Mouse (Mus musculus) embryonic fibroblast, embryonic 13.5 days (primary cell): ENCODE results near the gene Tmem220.
A peak's percentile ranks its signal among the peaks of the same experiment; 100 is the strongest.

Experiments
- CTCF ChIP-seq: IDR thresholded peaks from 2 replicates; pipeline ENCODE4 v1.5.1; 2011; ENCODE audit warnings: mild to moderate bottlenecking, control low read depth, low read length, moderate library complexity, borderline replicate concordance; ENCODE audit not compliant: insufficient read depth
- POLR2A ChIP-seq: IDR thresholded peaks from 2 replicates; pipeline ENCODE4 v1.6.1; 2011; ENCODE audit warnings: low read depth, mild to moderate bottlenecking, control low read depth, low read length, moderate library complexity

- TF ChIP-seq CTCF: peak; percentile 72; the same call in 1 of the 2 replicates
- peak; percentile 94 for TF ChIP-seq POLR2A
These were observed at the start of gene Tmem220 for GRCm38 (mm10) chr11:67024867-67025477.
